Mouse (Mus musculus): ENCODE results near the gene Pip4k2a.

The Pip4k2a gene

GRCm38 (mm10) chr2:18955671-18956070 is 42.3 kb downstream of the Pip4k2a start:
- DNase-seq (ENCODE audit: low read depth): no peak

DNA sequence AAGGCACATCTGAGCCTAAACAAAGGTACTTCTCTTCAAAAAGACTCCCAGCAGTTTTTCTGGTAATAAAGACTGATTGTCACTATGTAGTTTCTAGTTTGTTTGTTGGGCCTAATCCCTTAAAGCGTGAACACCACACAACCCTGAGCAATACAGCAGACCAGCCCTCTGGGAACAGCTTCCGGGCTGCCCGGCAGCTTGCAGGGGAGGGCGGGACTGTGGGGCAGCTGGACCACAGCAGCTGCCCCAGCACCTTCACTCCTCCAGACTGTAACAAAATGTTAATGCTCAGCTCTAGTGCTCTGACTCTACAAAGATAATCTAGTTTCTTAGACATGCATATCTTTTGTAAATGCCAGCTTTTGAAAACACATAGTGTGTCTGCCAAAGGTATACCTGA is 42.9 kb downstream of the Pip4k2a start:
- no peak for DNase-seq (ENCODE audit: low read depth)

GRCm38 (mm10) chr2:18954422-18954821 is 43.5 kb downstream of the Pip4k2a start:
- no peak for DNase-seq (ENCODE audit: low read depth)

- DNase-seq (ENCODE audit: low read depth): no peak
Measured at GRCm38 (mm10) chr2:18952102-18952673, 45.7 kb downstream of the Pip4k2a start.

DNA sequence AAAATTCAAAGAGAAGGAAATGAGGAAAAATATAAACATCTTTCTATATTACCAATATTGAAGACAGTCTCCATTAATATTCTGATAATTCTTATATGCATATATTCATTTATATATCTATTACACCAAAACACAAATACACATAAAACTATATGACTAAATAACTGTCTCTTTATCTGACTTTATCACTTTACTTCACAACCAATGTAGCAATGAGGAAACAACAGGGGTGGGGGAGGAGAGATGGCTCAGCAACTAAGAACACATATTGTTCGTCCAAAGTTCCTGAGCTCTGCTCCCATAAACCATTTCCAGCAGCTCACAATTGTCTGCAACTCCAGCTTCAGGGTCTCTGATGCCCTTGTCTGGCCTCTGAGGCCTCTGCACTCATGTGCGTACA is 47.2 kb downstream of the Pip4k2a start:
- DNase-seq (ENCODE audit: low read depth): no peak

DNA sequence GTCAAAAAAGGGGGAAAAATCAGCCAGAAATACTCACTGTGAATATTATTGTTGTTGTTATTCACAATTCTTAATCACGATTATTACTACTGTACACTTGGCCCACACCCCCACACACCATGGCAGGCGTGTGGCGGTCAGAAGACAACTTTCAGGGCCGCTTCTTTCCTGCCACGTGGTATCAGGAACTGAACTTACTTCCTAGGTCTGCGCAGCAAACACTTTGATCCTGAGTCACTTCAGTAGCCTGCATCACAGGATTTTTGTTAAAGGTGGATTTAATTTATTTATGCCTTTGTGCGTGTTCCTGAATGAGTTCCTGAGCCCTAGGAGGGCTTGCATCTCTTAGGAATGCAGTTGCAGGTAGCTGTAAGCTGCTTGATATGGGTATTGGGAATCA is 49.2 kb downstream of the Pip4k2a start:
- no peak for DNase-seq (ENCODE audit: low read depth)

- DNase-seq (ENCODE audit: low read depth): peak; percentile 14
Measured at GRCm38 (mm10) chr2:18947669-18948459, 50.1 kb downstream of the Pip4k2a start.

DNA sequence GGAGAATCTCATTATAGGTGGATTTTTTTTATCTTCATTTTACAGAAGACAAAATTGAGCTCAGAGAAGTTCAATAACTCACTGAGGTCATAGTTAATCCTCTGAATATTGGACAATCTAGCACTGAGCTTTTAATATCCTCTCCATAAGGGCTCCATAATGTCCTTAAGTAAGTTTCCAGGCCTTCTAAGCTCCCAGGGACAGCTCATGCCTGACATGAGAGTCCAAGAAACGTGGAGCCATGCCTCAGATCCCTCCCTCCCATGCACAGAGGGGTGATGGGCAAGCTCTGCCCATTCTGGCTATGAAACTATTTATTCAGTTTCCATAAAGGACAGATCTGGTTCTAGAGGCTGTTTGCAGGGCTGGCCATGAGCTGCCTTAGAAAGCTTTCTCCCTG is 52.5 kb downstream of the Pip4k2a start:
- no peak for DNase-seq (ENCODE audit: low read depth)

DNA sequence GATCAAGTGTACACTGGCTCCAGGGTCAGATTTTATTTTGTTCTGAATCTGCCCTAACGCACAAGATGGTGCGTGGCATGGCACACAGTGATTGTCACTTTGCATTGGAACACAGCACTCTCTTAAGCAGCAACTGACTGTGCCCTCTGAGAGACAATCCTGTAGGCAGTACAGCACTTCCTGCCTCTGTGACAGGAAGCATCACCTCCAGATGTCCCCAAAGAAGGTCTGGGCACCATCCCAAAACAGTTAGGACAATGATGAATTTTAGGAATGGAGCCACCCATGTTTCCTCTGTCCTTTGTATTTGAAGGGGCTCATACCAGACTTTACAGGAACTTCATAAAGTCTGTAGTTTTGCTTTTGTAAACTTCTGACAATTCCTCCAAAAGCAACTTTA is 54.0 kb downstream of the Pip4k2a start:
- no peak for DNase-seq (ENCODE audit: low read depth)

DNA sequence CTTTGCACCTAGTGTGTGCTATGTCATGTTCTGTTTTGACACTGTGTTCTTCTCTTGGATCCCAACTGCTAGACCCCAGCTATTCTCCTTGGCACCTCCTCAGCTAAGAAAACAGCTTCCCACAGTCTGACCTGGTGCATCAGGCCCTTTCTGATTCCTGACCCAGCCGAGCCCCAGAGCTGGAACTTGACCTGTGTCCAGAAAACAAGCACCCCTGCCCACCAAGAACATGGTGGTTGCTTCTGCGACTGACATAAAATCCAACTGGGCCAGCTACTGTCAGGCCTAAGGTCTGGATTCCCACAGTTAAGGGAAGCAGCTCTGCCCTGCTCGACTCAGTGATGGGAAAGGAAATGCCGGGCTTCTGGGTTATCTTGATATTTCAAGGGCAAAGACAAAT is 54.6 kb downstream of the Pip4k2a start:
- DNase-seq (ENCODE audit: low read depth): no peak

- DNase-seq (ENCODE audit: low read depth): no peak
Measured at GRCm38 (mm10) chr2:18940693-18941270, 57.1 kb downstream of the Pip4k2a start.

DNA sequence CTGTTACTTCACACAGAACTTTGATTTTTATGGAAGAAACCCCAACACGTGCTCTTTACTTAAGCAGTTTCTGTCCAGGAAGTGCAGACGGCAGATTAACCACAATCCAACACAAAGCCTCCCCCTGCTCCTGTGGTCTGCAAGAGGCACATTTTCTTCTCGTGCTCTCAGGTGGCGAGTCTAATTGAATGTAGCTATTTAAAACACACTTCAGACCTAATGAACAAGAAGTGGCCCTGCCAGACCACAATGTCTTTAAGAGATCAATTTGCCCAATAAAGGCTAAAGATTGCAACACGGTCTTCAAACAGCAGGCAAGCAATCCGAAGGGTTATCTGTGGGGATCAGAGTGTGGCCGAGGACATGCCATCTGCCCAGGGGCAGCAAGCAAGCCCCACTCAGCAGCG is 59.0 kb downstream of the Pip4k2a start:
- peak; percentile 17 for DNase-seq (ENCODE audit: low read depth)

DNA sequence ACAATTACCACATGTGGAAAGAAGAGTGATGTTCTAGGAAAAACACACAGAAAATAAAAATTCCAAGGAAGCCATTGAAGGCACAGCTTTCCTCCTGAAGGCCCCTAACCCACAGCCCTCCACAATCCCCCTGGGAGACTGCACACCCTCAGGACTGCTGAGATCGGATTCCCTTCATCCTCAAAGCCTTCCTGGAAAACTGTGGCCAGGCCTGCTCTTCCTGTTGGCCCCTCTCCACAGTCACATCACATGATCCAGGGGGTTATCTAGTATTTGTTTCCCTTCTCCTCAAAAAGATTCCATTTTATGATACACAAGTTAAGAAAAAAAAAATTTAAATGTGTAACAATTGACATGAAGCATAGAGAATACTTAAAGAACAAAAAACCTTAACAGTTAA is 59.7 kb downstream of the Pip4k2a start:
- DNase-seq (ENCODE audit: low read depth): no peak

DNA sequence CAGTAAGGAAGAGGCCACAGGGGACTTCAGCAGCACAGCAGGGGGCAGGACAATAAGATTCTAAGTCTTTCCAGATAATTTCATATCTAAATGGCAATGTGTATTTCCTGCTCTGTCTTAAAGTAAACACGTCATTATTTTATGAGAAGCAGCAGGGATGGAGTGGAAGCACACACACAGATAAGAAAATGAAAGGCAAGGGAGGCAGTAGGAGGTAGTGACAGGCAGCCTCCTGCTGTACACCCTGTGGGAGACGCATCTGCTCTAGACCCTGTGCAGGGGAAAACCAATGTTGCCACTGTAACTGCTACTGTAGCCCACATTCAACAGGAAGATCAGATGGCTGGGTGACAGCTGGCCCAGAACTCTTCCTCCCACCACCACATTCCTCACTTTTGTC is 60.3 kb downstream of the Pip4k2a start:
- no peak for DNase-seq (ENCODE audit: low read depth)

DNA sequence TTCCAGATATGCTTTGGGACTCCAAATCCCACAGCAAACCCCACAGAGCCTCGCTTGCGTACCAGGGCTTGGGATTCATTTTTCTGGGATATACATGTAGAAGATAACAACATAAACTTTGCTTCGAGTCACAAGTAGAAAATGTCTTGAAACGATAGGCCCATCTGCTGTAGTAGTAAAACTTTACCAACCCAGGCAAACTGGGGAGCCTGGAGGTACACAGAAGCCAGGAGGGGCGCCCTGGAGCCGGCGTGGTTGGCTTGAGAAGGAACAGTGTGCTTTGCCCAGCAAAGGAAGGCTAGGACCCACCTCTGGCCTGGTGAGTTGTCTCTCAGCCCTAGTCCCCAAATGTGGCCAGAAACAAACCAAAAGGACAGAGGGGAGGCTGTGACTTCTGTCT is 61.5 kb downstream of the Pip4k2a start:
- no peak for DNase-seq (ENCODE audit: low read depth)

DNA sequence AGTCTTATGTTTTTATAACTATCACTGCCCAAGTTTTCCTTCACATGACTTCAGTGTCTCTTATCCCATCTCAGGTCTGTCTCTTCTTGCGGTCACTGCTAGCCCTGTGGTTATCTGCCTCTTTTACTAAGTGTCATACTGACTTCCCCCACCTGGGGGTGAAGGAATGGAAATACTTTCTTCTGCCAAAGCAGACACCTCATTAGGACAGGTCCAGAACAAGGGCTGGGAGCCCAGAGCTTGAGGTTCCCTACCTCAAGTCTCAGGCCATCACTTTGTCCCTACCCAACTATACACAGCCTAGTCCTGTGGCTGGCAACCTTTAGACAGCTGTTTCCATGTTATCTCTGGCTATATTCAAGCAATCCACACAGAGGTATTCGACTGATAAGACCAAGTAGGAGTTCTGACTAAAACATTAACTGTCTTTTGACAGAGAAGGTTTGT is 62.3 kb downstream of the Pip4k2a start:
- DNase-seq (ENCODE audit: low read depth): no peak

DNA sequence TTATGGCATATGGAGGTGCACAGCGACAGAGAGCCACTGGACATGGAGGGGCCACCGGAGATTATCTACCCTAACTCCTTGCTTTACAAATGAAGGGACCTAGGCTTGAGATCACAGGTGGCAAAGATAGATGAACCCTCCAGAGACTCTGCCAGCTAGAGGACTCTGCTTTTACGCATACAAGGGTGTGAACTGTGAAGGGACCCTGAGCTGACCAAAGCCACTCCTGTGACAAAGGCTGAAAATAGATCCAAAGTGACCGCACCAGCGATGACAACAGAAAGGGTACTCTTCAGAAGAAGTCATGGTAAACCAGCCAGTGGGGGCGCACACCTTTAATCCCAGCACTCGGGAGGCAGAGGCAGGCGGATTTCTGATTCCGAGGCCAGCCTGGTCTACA is 63.8 kb downstream of the Pip4k2a start:
- DNase-seq (ENCODE audit: low read depth): no peak

DNA sequence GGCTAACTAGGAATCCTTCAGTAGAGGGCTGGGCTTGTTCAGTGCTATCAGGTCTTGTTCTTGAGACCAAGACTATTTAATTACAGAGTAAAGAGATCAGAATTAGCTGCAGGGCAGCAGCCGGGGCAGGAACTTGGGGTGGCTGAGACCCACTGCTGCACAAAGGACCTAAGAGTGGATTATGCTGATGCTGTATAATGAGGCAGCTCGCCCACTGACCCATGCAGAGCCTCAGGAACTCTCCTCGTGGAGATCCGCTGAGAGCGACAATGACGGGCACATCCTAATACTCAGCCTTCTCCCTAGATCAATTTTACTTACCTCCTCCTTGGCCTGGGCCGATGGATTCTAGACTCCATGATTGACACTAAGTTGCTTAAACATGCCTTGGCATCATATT is 64.5 kb downstream of the Pip4k2a start:
- DNase-seq (ENCODE audit: low read depth): no peak

DNA sequence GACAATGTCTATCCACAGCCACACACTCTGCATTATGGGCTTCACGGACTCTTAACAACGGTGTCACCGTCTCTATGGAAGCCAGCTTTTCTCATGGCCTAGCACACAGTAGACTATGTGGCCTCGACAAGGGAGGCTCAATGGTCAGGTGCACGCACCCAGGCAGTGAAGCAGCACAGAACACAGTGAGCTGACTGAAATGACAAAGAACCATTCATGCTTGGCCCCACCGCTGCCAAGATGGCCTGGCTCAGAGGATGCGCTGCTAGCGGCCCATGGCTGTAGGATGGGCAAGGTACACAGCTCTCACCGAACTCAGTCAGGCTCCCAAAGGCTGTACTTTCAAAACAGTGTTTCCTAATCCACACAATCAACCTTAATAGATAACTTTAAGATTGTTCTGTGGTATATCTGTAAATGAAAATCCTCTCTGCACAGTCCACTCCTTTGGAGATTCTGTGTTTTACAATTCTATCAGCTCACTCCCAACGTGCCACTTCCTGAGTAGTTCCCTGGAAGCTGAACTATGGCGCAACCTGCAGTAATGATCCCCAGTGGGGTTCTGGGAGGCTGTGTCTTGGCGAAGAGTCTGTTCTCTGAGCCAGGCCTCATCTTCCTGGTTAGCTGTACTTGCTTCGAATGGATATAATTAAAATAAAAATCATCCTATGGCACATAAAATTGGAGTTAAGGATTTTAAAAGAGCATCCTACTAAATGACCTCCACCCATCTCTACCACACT is 67.4 kb downstream of the Pip4k2a start:
- no peak for DNase-seq (ENCODE audit: low read depth)

DNA sequence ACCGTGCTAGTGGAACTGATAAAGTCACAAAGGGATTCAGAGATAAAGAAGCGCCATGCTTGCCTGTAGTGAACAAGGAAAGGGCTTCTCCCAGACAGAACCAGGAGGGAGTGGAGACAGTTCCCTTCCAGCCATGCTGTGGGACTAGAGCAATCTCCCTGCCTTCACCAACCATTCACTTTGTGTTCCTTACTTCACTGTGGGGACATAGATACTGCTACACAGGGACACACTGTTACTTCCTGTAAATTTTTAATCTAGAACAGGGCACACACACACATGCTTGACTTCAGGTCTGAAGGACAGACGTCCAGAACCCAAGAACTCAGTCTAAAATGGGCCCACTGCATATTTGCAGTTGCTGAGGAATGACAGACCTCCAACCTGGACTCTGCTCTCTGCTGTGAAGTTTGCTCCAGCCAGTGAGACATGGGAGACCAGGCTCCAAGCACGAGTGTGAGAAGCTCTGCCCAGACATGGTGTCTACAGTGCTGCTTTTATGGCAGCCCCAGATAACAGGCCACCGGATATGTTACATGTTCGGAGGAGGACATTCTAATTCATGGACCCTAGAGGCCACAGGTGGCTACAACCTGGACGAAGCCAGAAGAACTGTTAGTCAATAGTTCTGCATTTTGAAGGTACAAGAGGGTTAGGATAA is 69.2 kb downstream of the Pip4k2a start:
- DNase-seq (ENCODE audit: low read depth): no peak

DNA sequence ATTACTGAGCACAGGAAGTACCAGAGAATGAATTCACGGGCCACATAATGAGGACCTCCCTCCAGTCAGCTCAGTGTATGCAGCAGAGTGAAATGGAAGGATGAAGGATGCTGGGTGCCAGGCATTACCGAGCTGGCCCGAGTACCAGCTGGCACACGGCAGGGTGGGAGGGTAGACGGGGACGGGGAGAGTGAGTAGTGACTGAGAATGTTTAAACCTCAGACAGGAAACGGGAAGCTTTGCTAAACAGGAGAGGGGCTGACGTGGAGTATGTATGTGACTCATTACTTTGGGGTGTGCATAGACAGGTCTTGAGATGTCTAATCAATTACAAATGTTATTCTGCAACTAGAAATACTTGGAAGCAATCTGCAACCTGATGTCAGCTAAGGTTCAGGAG is 69.7 kb downstream of the Pip4k2a start:
- DNase-seq (ENCODE audit: low read depth): peak; percentile 34
